Mouse (Mus musculus) kidney, adult 2 months (tissue): ENCODE data around the gene Taf11. TPM values are rescaled to one million over a fixed set of nuclear protein-coding genes. Genes with fewer than 3 reads are reported as not detected.
A peak's percentile ranks its signal among the peaks of the same experiment; 100 is the strongest.

ENCODE experiments used
- DNase-seq: peaks from one replicate; pipeline ENCODE4 v3.0.0; 2021
- H3K27ac ChIP-seq: fragments of 200-500 bp; 2 replicates; pipeline ENCODE4 v1.5.1; 2012; ENCODE audit warnings: low read depth, low read length, control low read depth, inconsistent platforms; ENCODE audit not compliant: insufficient read depth
- H3K27me3 ChIP-seq: fragments of 200-500 bp; replicated peaks from 2 replicates; pipeline ENCODE4 v1.6.1; 2012; ENCODE audit warnings: mild to moderate bottlenecking, moderate library complexity, low read length, inconsistent platforms; ENCODE audit not compliant: control insufficient read depth, insufficient read depth
- H3K36me3 ChIP-seq: fragments of 200-500 bp; 2 replicates; pipeline ENCODE4 v1.6.1; 2012; ENCODE audit warnings: mild to moderate bottlenecking, moderate library complexity, low read length, inconsistent platforms; ENCODE audit not compliant: control insufficient read depth, insufficient read depth
- H3K4me1 ChIP-seq: fragments of 200-500 bp; 2 replicates; pipeline ENCODE4 v1.6.1; 2011; ENCODE audit warnings: low read length; ENCODE audit not compliant: control insufficient read depth, insufficient read depth
- H3K4me3 ChIP-seq: fragments of 200-500 bp; 2 replicates; pipeline ENCODE4 v1.5.1; 2011; ENCODE audit warnings: mild to moderate bottlenecking, low read depth, low read length, control low read depth; ENCODE audit not compliant: insufficient read depth
- CTCF ChIP-seq: fragments of 200-500 bp; conservative IDR thresholded peaks from 2 replicates; pipeline ENCODE4 v1.5.1; 2011; ENCODE audit warnings: low read depth, mild to moderate bottlenecking, control low read depth, low read length, moderate library complexity, mixed read lengths; ENCODE audit not compliant: insufficient read depth, insufficient read length
- POLR2A ChIP-seq: fragments of 200-500 bp; IDR thresholded peaks from one replicate; pipeline ENCODE4 v1.6.1; 2011; ENCODE audit warnings: low read depth, low read length, control low read depth
- WGBS: fragments of 180-500 bp; shearing (Covaris S2); methylation state at CpG from one replicate; pipeline ENCODE4 v1.1.7; 2018; 5-methylcytosine and 5-hydroxymethylcytosine counted together
- polyA plus RNA-seq: library from polyadenylated mRNA; depleted of rRNA; stranded (reverse); fragments of >200 nt; gene quantifications from 2 replicates; pipeline ENCODE4 v1.2.3, GENCODE M21; 2012

Taf11 gene
- polyA plus RNA-seq, 1 experiment, result 15.3 TPM

DNA sequence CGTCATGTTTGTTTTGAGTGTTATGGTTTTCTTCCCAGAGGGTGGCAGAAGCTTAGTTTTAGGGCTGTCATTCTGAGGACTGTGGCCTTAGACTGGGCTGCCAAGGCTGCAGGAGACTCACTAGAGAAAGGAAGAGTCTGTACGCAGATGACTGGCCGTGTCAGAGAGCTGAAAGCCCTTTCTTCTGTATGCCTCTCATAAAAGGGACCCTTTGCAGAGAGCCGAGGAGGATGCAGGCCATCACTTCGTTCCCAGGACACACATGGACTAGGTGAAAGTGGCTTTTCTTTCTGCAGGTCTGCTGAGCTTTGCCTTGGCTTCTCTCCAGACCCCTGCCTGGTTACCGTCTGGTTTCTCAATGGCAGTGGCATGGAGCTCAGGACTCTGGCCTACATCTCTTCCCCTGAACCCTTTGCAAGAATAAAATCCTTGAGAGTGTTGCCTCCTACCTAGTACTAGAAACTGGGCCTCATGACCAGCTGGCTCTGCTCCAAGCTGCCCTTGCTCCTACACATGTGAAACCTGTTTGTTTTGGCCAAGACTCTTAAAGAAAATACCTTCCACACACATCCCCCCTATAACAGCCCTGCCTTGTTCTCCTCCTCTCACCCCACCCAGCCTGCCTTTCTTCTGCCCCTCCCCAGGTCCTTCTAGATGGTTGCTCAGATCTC is 36.0 kb upstream of the Taf11 start:
- Histone ChIP-seq H3K27me3 (no peaks in the 10 kb centered on the region), H3K36me3 (no peaks in the 10 kb centered on the region), H3K4me1 (peaks cover 11% of the 10 kb centered on the region), H3K4me3 (no peak overlapping the region), H3K27ac (no peak overlapping the region)
- TF ChIP-seq CTCF (no peak), POLR2A (no peak)
- WGBS, result 37% methylated on average over 6 of the region's 6 CpGs
- peak; percentile 89 for DNase-seq

DNA sequence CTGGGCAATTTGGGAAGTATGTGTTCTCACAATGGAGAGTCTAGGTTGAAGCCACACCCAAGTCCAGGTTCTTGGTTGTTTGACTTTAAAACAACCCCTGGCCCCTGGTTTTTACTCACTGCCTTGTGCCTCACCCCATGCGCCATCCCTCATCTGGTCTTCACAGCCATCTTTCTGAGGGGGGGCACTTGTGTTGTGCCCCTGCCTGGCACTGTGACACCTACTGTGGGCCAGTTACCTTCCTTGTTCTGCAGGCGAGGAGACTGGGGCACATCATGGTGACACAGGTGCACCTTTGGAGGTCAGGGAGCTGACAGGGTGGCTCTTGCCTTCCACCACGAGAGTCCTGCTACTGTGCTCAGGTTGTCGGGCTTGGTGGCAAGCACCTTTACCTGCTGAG is 32.5 kb upstream of the Taf11 start:
- Histone ChIP-seq H3K36me3 (no peaks in the 10 kb centered on the region), H3K4me1 (peaks cover 16% of the 10 kb centered on the region), H3K4me3 (no peak overlapping the region), H3K27me3 (no peaks in the 10 kb centered on the region), H3K27ac (no peak overlapping the region)
- WGBS, result 92% methylated on average over 4 of the region's 4 CpGs
- no peak for TF ChIP-seq POLR2A
- TF ChIP-seq CTCF, result no peak
- no peak for DNase-seq

DNA sequence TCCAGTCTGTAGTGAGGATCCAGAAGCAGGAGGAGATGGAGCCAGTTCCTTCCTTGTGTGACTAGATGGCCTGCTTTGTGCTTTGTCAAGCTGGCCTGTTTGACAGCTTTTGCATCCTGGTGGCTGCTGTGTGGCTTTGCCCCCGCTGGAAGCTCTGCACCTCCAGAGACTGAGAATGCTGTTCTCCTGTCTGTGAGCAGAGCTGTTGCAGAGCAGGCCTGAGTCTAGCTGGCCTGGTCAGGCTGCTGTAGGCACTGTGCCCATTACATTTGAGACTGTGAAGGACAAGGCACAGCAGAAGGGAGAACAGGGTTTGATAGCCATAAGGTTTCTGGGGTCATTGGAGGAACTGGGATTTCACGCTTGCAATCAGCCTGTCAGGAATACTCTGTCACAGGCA is 32.1 kb upstream of the Taf11 start:
- DNase-seq, result no peak
- Histone ChIP-seq H3K27me3 (no peaks in the 10 kb centered on the region), H3K4me1 (peaks cover 16% of the 10 kb centered on the region), H3K4me3 (no peak overlapping the region), H3K36me3 (no peaks in the 10 kb centered on the region), H3K27ac (no peak overlapping the region)
- TF ChIP-seq CTCF (no peak), POLR2A (no peak)
- 86% methylated on average over 2 of the region's 2 CpGs for WGBS

DNA sequence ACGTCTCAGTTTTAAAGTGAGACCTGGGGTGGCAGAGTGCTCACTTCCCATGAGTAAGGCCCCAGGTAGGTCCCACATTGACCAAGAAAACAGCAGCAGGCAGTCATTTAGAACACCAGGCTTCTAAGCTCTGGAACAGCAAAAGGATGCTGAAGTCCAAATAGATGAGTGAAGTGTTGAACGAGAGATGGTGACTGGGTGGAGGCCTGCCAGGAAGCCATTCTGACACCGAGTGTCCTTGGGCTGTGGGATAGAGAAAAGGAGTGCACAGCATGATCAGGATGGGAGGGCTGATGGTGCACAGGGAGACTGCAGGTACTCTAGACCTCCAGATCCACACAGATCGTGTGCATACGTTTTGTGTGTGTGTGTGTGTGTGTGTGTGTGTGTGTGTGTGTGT is 31.5 kb upstream of the Taf11 start:
- H3K4me3 ChIP-seq, result no peak overlapping the region

DNA sequence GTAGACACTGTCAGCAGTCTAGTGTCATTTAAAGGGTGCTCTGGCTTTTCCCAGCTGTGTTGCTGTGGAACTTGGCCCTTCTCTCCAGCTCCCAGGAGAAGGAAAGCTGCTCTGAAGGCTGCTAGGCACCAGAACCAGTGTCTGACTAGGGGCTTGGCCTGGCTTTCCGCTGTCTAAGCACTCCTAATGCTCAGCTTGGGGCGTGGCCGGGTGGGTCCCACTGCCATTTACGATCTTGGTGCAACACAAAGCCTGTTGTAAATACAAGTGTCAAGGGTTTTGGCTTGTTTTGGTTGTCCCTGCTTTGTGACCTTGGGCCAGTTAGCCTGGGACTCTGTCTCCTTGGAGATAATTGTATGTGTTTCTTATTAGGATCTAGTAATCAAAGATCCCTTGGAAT is 30.7 kb upstream of the Taf11 start:
- 57% methylated on average over 4 of the region's 4 CpGs for WGBS
- no peak overlapping the region for H3K27ac ChIP-seq
- TF ChIP-seq POLR2A (no peak), CTCF (no peak)

More for the DNA sequence above, 31.5 kb upstream of the Taf11 start:
- H3K27ac ChIP-seq, result no peak overlapping the region
- H3K36me3 ChIP-seq, result no peaks in the 10 kb centered on the region
- no peak for DNase-seq
- H3K4me1 ChIP-seq, result peaks cover 12% of the 10 kb centered on the region
- no peaks in the 10 kb centered on the region for H3K27me3 ChIP-seq
- 63% methylated on average over 5 of the region's 5 CpGs for WGBS
- no peak for TF ChIP-seq POLR2A

DNA sequence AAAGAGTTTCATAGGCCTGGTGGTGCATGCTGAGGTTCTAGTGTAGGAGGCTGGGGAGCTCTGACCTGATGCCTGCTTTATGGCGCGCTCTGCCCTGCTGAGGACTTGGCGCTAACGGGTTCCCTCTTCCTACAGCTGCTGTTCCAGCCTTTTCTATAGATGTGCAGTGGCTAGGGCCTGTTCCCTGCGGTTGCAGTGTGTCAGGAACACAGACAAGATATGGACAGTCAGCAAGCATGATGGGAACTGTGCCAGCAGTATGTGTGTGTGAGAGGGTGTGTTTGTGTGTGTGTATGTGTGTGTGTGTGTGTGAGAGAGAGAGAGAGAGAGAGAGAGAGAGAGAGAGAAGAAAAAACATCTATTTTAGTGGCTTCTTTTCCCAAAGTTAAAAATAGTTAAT is 29.4 kb upstream of the Taf11 start:
- Histone ChIP-seq H3K4me1 (peaks cover 6% of the 10 kb centered on the region), H3K27ac (no peak overlapping the region; the same call in 1 of the 2 replicates), H3K27me3 (no peaks in the 10 kb centered on the region), H3K4me3 (no peak overlapping the region), H3K36me3 (no peaks in the 10 kb centered on the region)
- WGBS, result 82% methylated on average over 5 of the region's 5 CpGs
- no peak for DNase-seq
- TF ChIP-seq POLR2A (no peak), CTCF (no peak)

More for the DNA sequence above, 30.7 kb upstream of the Taf11 start:
- Histone ChIP-seq H3K36me3 (no peaks in the 10 kb centered on the region), H3K4me3 (no peak overlapping the region), H3K27me3 (no peaks in the 10 kb centered on the region), H3K4me1 (peaks cover 8% of the 10 kb centered on the region)
- no peak for DNase-seq

DNA sequence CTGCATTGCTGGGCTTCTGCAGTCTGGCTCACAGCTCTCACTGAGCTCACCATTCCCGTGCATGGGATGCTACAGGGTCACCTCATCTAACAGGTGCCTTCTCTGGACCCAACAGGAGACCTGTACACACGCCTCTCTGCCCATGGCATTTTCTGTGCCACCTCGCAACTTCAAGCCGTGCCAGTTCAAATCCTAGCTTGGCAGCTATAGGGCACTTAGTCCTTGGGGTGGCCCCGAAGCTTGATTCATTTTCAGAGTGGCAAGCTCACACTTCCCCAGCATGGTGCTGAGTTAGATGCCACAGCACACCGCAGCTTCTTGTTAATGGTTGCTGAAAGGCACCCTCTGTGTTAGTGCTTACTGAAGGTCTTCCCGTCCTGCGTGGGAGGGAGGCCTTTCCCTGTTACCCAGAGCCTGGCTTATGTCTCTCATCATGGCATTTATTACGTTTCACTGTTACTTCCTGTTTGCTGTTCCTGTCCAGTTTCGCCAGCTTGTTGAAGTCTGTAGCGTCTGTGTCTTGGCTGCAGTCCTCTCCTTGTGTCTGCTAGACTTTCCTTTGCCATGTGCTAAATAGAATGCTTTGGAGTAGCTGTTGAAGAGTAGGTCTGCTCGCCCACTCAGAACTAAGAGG is 28.6 kb upstream of the Taf11 start:
- H3K4me3 ChIP-seq, result no peak overlapping the region
- H3K4me1 ChIP-seq, result peaks cover 6% of the 10 kb centered on the region
- TF ChIP-seq CTCF (no peak), POLR2A (no peak)
- peak; percentile 32 for DNase-seq
- no peaks in the 10 kb centered on the region for H3K36me3 ChIP-seq
- H3K27me3 ChIP-seq, result no peaks in the 10 kb centered on the region
- WGBS, result 52% methylated on average over 12 of the region's 12 CpGs
- peak overlapping the region; percentile 4; the same call in 1 of the 2 replicates for H3K27ac ChIP-seq
